Mouse (Mus musculus): ENCODE measurements around the gene Tmed8. TPM values are rescaled to one million over a fixed set of nuclear protein-coding genes. Genes with fewer than 3 reads are reported as not detected.

Gene Tmed8
- polyA plus RNA-seq, 1 experiment = 3.0 TPM

GRCm38 (mm10) chr12:87193008-87193407 is 7.2 kb downstream of the Tmed8 start:
- no peak for TF ChIP-seq GATA1 (IDR thresholded peaks at IDR 0.05; ENCODE audit: low read length)

GRCm38 (mm10) chr12:87177631-87178030 is 22.6 kb downstream of the Tmed8 start:
- no peak for TF ChIP-seq GATA1 (IDR thresholded peaks at IDR 0.05; ENCODE audit: low read length)

GRCm38 (mm10) chr12:87175194-87175946 is 24.9 kb downstream of the Tmed8 start:
- no peak for TF ChIP-seq GATA1 (IDR thresholded peaks at IDR 0.05; ENCODE audit: low read length)

GRCm38 (mm10) chr12:87160815-87161214 is 39.4 kb downstream of the Tmed8 start:
- TF ChIP-seq GATA1 (IDR thresholded peaks at IDR 0.05; ENCODE audit: low read length) = no peak

GRCm38 (mm10) chr12:87160310-87160709 is 39.9 kb downstream of the Tmed8 start:
- no peak for TF ChIP-seq GATA1 (IDR thresholded peaks at IDR 0.05; ENCODE audit: low read length)

- TF ChIP-seq GATA1 (IDR thresholded peaks at IDR 0.05; ENCODE audit: low read length) = no peak
These were observed 42.2 kb downstream of the Tmed8 start for GRCm38 (mm10) chr12:87158099-87158498.

- TF ChIP-seq GATA1 (IDR thresholded peaks at IDR 0.05; ENCODE audit: low read length) = no peak
These were observed 42.9 kb downstream of the Tmed8 start for GRCm38 (mm10) chr12:87157361-87157760.

- no peak for TF ChIP-seq GATA1 (IDR thresholded peaks at IDR 0.05; ENCODE audit: low read length)
These were observed 50.8 kb downstream of the Tmed8 start for GRCm38 (mm10) chr12:87149471-87149870.

GRCm38 (mm10) chr12:87148136-87148535 is 52.1 kb downstream of the Tmed8 start:
- TF ChIP-seq GATA1 (IDR thresholded peaks at IDR 0.05; ENCODE audit: low read length) = no peak

GRCm38 (mm10) chr12:87147395-87148089 is 52.7 kb downstream of the Tmed8 start, which contains the start of gene Pomt2:
Gene Pomt2 (minus strand): TSS chr12:87147968.
- no peak for TF ChIP-seq GATA1 (IDR thresholded peaks at IDR 0.05; ENCODE audit: low read length)

- TF ChIP-seq GATA1 (IDR thresholded peaks at IDR 0.05; ENCODE audit: low read length) = no peak
These were observed 53.3 kb downstream of the Tmed8 start, which contains the start of gene Gstz1 for GRCm38 (mm10) chr12:87146966-87147365. Gene Gstz1 (plus strand): TSS chr12:87147165.

- TF ChIP-seq GATA1 (IDR thresholded peaks at IDR 0.05; ENCODE audit: low read length) = no peak
These were observed 58.1 kb downstream of the Tmed8 start for GRCm38 (mm10) chr12:87142156-87142555.

GRCm38 (mm10) chr12:87138768-87139167 is 61.5 kb downstream of the Tmed8 start:
- no peak for TF ChIP-seq GATA1 (IDR thresholded peaks at IDR 0.05; ENCODE audit: low read length)

- TF ChIP-seq GATA1 (IDR thresholded peaks at IDR 0.05; ENCODE audit: low read length) = no peak
These were observed 61.9 kb downstream of the Tmed8 start for GRCm38 (mm10) chr12:87138342-87138701.

- TF ChIP-seq GATA1 (IDR thresholded peaks at IDR 0.05; ENCODE audit: low read length) = no peak
These were observed 62.6 kb downstream of the Tmed8 start for GRCm38 (mm10) chr12:87137439-87138341.

- TF ChIP-seq GATA1 (IDR thresholded peaks at IDR 0.05; ENCODE audit: low read length) = no peak
These were observed 67.5 kb downstream of the Tmed8 start for GRCm38 (mm10) chr12:87132784-87133183.

Data from G1E-ER4 (cell line).